Mouse (Mus musculus): Measurements from ENCODE around the gene Hsd17b1. TPM values are rescaled to one million over a fixed set of nuclear protein-coding genes. Genes with fewer than 3 reads are reported as not detected.
A peak's percentile ranks its signal among the peaks of the same experiment; 100 is the strongest.

The Hsd17b1 gene
- polyA plus RNA-seq, 1 experiment, result 0.17 TPM

GRCm38 (mm10) chr11:101089931-101090330 lies 11.7 kb downstream of the Hsd17b1 start:
- H3K4me3 ChIP-seq (replicated peaks; ENCODE audit: extremely low read depth, low read depth, low read length), result no peak overlapping the region
- WGBS, result 85% methylated on average over 1 of the region's 1 CpGs
- H3K4me1 ChIP-seq (ENCODE audit: control insufficient read depth, insufficient read depth, low read length), result peaks cover 12% of the 10 kb centered on the region
- DNase-seq, result no peak
- TF ChIP-seq CTCF (IDR thresholded peaks at IDR 0.05; ENCODE audit: insufficient read depth, low read length) (no peak), POLR2A (IDR thresholded peaks at IDR 0.05; ENCODE audit: borderline replicate concordance, extremely low read depth, low read depth, low read length) (no peak)

- H3K4me3 ChIP-seq (replicated peaks; ENCODE audit: extremely low read depth, low read depth, low read length), result peak overlapping the region; percentile 91
- no peak for DNase-seq
- TF ChIP-seq POLR2A (IDR thresholded peaks at IDR 0.05; ENCODE audit: borderline replicate concordance, extremely low read depth, low read depth, low read length) (no peak), CTCF (IDR thresholded peaks at IDR 0.05; ENCODE audit: insufficient read depth, low read length) (no peak)
- WGBS, result 2% methylated on average over 18 of the region's 18 CpGs
- H3K4me1 ChIP-seq (ENCODE audit: control insufficient read depth, insufficient read depth, low read length), result peaks cover 4% of the 10 kb centered on the region
Observed at GRCm38 (mm10) chr11:101094930-101095313, 16.7 kb downstream of the Hsd17b1 start.

GRCm38 (mm10) chr11:101095314-101096024 lies 17.3 kb downstream of the Hsd17b1 start, which contains the start of gene Psmc3ip:
TSS of gene Psmc3ip (minus strand) at chr11:101095436.
- peaks cover 4% of the 10 kb centered on the region for H3K4me1 ChIP-seq (ENCODE audit: control insufficient read depth, insufficient read depth, low read length)
- WGBS, result under 1% methylated on average over 43 of the region's 43 CpGs
- peak within 1 kb of the TSS; percentile 91 for H3K4me3 ChIP-seq (replicated peaks; ENCODE audit: extremely low read depth, low read depth, low read length)
- TF ChIP-seq POLR2A (IDR thresholded peaks at IDR 0.05; ENCODE audit: borderline replicate concordance, extremely low read depth, low read depth, low read length), result peak; percentile 74; the same call in 1 of the 2 replicates
- TF ChIP-seq CTCF (IDR thresholded peaks at IDR 0.05; ENCODE audit: insufficient read depth, low read length), result peak; percentile 84
- peak; percentile 95 for DNase-seq

- Histone ChIP-seq H3K4me1 (ENCODE audit: control insufficient read depth, insufficient read depth, low read length) (peaks cover 4% of the 10 kb centered on the region), H3K4me3 (replicated peaks; ENCODE audit: extremely low read depth, low read depth, low read length) (no peak overlapping the region)
- TF ChIP-seq POLR2A (IDR thresholded peaks at IDR 0.05; ENCODE audit: borderline replicate concordance, extremely low read depth, low read depth, low read length), result no peak
- TF ChIP-seq CTCF (IDR thresholded peaks at IDR 0.05; ENCODE audit: insufficient read depth, low read length), result no peak
- DNase-seq, result no peak
- 85% methylated on average over 8 of the region's 8 CpGs for WGBS
Observed at GRCm38 (mm10) chr11:101098231-101098630, 20.0 kb downstream of the Hsd17b1 start.

DNA sequence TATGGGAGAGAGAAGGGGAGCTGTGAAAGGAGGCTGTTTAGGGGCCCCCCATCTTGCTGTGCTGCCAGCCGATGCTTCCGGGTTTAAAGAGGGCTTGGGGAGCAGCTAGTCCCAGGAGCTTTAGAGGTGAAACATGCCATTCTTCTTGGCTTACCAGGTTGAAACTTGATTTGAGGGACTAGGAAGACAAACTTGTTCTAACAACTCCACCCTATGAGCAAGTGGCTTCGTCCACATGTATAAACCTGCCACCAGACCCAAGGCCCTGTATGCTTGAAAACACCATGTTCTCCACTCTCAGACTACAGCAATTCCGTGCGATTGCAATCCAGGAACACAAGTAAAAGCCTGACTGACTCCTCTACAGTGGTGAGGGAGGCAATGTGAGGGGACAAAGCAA lies 24.8 kb downstream of the Hsd17b1 start:
- WGBS, result 82% methylated on average over 5 of the region's 5 CpGs

DNA sequence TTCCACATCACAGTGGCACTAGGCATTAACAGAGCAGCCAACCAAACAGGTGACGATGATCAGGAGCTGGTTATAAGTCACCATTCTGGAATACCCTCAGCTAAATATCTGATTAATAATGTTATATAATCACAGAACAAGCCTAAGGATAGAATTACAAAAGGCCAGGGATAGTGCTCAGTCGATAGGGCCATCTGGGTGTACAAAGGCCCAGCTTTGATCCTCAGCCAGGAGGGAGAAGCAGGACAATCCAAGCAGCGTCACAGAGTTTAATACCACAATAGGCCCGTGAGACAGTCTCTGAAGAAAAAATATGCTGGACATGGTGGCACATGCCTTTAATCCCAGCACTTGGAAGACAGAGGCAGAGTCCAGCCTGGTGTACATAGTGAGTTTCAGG lies 31.1 kb downstream of the Hsd17b1 start:
- peaks cover 4% of the 10 kb centered on the region; the same call in 1 of the 2 replicates for H3K4me1 ChIP-seq (ENCODE audit: control insufficient read depth, insufficient read depth, low read length)
- H3K4me3 ChIP-seq (replicated peaks; ENCODE audit: extremely low read depth, low read depth, low read length), result no peak overlapping the region
- TF ChIP-seq CTCF (IDR thresholded peaks at IDR 0.05; ENCODE audit: insufficient read depth, low read length) (no peak), POLR2A (IDR thresholded peaks at IDR 0.05; ENCODE audit: borderline replicate concordance, extremely low read depth, low read depth, low read length) (no peak)
- 63% methylated on average over 4 of the region's 4 CpGs for WGBS
- no peak for DNase-seq

More for the DNA sequence above, 24.8 kb downstream of the Hsd17b1 start:
- no peaks in the 10 kb centered on the region for H3K4me1 ChIP-seq (ENCODE audit: control insufficient read depth, insufficient read depth, low read length)
- TF ChIP-seq POLR2A (IDR thresholded peaks at IDR 0.05; ENCODE audit: borderline replicate concordance, extremely low read depth, low read depth, low read length), result no peak
- TF ChIP-seq CTCF (IDR thresholded peaks at IDR 0.05; ENCODE audit: insufficient read depth, low read length), result no peak
- H3K4me3 ChIP-seq (replicated peaks; ENCODE audit: extremely low read depth, low read depth, low read length), result no peak overlapping the region
- no peak for DNase-seq

- 40% methylated on average over 5 of the region's 5 CpGs for WGBS
Observed at GRCm38 (mm10) chr11:101110708-101111107, 32.5 kb downstream of the Hsd17b1 start.

DNA sequence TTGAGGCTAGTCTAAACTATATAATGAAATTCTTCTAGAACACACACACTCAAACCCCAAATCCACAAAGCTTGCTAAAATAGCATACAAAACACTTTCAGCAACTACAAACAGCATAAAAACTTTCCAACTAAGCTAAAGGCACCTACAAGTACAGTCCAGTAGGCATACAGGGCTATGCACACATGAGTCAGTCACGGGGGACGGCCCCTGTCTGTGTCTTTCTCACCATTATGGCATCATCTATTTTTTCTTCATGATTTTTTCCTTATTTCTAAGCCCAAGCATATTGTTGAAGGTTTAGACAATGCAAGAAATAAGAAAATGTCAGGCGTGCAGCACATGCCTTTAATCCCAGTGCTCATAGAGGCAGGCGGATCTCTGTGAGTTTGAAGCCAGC lies 33.0 kb downstream of the Hsd17b1 start:
- no peak overlapping the region for H3K4me3 ChIP-seq (replicated peaks; ENCODE audit: extremely low read depth, low read depth, low read length)
- peaks cover 4% of the 10 kb centered on the region; the same call in 1 of the 2 replicates for H3K4me1 ChIP-seq (ENCODE audit: control insufficient read depth, insufficient read depth, low read length)
- no peak for DNase-seq
- TF ChIP-seq POLR2A (IDR thresholded peaks at IDR 0.05; ENCODE audit: borderline replicate concordance, extremely low read depth, low read depth, low read length) (no peak), CTCF (IDR thresholded peaks at IDR 0.05; ENCODE audit: insufficient read depth, low read length) (no peak)
- 77% methylated on average over 4 of the region's 4 CpGs for WGBS

More at GRCm38 (mm10) chr11:101110708-101111107, 32.5 kb downstream of the Hsd17b1 start:
- H3K4me3 ChIP-seq (replicated peaks; ENCODE audit: extremely low read depth, low read depth, low read length), result no peak overlapping the region
- no peak for DNase-seq
- TF ChIP-seq CTCF (IDR thresholded peaks at IDR 0.05; ENCODE audit: insufficient read depth, low read length), result no peak
- no peak for TF ChIP-seq POLR2A (IDR thresholded peaks at IDR 0.05; ENCODE audit: borderline replicate concordance, extremely low read depth, low read depth, low read length)
- peaks cover 4% of the 10 kb centered on the region; the same call in 1 of the 2 replicates for H3K4me1 ChIP-seq (ENCODE audit: control insufficient read depth, insufficient read depth, low read length)

- Histone ChIP-seq H3K4me3 (replicated peaks; ENCODE audit: extremely low read depth, low read depth, low read length) (no peak overlapping the region), H3K4me1 (ENCODE audit: control insufficient read depth, insufficient read depth, low read length) (peaks cover 4% of the 10 kb centered on the region; the same call in 1 of the 2 replicates)
- TF ChIP-seq POLR2A (IDR thresholded peaks at IDR 0.05; ENCODE audit: borderline replicate concordance, extremely low read depth, low read depth, low read length) (no peak), CTCF (IDR thresholded peaks at IDR 0.05; ENCODE audit: insufficient read depth, low read length) (no peak)
- 90% methylated on average over 3 of the region's 3 CpGs for WGBS
- no peak for DNase-seq
Observed at GRCm38 (mm10) chr11:101112186-101112585, 34.0 kb downstream of the Hsd17b1 start.

DNA sequence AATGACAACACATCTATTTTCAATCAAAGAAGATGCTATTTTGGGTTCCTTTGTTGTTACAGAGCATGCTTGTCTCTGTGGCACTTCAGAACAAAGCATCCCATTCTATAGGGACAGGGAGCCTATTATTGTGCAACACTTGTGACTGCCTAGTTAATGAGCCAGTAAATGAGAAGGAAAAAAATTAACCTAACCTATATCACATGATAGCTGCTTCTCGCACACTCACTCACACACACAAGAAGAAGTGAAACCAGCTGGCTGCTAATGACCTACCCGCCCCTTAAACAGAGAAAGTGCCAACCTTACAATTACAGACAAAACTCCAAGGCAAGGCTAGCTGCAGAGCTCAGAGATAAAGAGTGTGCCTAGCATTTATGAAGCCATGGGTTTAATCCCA lies 37.4 kb downstream of the Hsd17b1 start:
- no peak overlapping the region for H3K4me3 ChIP-seq (replicated peaks; ENCODE audit: extremely low read depth, low read depth, low read length)
- TF ChIP-seq POLR2A (IDR thresholded peaks at IDR 0.05; ENCODE audit: borderline replicate concordance, extremely low read depth, low read depth, low read length) (no peak), CTCF (IDR thresholded peaks at IDR 0.05; ENCODE audit: insufficient read depth, low read length) (no peak)
- WGBS, result 48% methylated on average over 2 of the region's 2 CpGs
- peaks cover 9% of the 10 kb centered on the region for H3K4me1 ChIP-seq (ENCODE audit: control insufficient read depth, insufficient read depth, low read length)
- DNase-seq, result no peak
